Mouse (Mus musculus) adrenal gland, adult 2 months (tissue): ENCODE results near the gene Pfn1. TPM values are rescaled to one million over a fixed set of nuclear protein-coding genes. Genes with fewer than 3 reads are reported as not detected.

Experiments used
- DNase-seq: peaks from one replicate; pipeline ENCODE4 v3.0.0; 2021
- polyA plus RNA-seq: library from polyadenylated mRNA; depleted of rRNA; stranded (reverse); fragments of >200 nt; gene quantifications from 2 replicates; pipeline ENCODE4 v1.2.3, GENCODE M21; 2012
- total RNA-seq, 2 experiments: library from RNA; stranded (reverse); gene quantifications; 2 replicates each; pipeline ENCODE4 v1.2.3; 2021

The Pfn1 gene
- total and polyA plus RNA-seq, 3 experiments: 833 to 2,948 (median 893) TPM

DNA sequence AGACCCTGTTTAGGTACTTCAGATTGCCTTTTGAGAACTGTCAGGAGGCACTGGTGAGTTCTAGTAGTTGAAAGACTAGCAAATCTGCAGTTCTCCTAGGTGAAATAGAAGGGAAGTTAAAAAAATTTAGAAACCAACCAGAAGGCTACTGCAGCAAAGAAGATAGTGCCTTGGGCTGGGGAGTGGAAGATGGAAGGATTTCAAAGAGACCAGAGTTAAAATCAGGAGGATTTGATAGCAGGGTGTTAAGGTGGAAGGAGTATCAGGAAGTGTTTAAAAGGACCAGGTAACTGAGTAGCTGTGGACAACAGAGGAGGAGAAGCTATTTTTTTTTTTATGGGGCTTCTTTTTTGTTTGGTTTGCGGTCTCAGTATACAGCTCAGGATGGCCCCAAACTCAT is 16.7 kb downstream of the Pfn1 start:
- no peak for DNase-seq

DNA sequence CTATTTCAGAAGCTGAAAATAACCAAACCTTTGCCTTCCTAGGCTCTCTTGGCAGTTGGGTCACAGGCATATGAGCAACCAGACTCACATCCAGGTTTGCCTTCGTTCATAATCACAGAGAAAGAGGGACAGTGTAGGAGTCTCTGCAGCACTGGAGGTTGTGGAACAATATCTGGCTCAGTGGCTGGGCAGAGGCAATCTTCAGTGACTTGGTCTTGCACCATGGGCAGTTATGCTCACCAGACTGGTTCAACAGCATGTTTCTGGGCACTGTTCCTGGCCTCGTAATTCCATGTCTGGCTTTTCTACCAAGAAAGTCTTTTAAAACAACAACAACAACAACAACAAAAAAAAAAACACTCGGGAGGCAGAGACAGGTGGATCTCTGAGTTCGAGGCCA is 18.8 kb downstream of the Pfn1 start:
- no peak for DNase-seq

DNA sequence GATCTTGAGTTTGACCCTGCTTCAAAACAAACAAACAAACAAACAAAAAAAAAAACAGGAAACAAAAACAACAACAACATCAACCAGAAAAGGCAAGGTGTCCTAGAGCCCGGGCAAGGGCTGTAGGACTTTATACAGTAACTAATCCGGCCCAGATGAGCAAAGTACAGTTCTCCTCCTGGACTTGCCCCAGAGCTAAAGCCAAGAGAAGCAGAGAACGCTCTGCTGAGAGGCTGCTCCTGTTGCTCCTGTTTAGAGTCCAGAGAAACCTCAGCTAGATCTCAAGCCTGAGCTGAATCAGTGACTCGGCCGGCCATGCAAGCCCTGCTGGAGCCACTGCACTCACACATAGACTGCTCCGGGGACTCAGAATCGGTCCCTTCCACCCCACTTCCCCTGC is 24.3 kb downstream of the Pfn1 start:
- DNase-seq: no peak

DNA sequence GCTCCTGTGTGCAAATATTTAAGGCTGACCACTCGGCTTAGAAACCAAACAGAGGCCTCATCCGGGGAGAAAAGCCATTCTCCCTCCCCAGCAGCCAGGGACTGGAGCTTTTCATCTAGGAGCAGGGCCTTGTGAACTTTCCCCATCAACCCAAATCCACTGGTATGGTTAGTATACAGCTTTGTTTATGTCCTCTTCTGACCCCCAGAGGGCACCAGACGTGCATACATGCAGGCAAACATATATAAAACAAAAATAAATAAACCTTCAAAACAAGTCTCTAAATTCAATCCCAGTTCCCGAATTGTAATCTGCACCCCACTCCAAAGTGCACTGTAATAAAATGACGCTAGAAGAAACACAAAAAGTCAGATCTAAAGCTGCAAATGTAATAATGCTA is 24.9 kb downstream of the Pfn1 start:
- DNase-seq: no peak

DNA sequence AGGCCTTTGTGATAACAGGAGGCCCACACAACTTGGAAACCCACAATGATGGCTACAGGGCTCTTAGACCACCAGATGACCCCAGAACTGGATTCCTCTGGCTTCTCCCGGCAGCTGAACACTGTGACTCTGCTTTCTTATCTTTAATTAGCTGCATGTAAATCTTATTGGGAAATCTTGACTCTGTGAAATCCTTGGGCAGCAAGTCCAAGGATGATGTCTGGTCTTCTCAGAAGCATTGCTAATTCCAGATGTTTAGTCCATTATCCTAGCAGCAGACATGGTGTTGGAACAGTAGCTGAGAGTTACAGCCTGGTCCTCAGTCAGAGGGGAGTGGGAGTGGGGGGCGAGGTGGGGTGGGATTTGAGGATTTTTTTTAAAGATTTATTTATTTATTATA is 26.0 kb downstream of the Pfn1 start:
- DNase-seq: no peak

DNA sequence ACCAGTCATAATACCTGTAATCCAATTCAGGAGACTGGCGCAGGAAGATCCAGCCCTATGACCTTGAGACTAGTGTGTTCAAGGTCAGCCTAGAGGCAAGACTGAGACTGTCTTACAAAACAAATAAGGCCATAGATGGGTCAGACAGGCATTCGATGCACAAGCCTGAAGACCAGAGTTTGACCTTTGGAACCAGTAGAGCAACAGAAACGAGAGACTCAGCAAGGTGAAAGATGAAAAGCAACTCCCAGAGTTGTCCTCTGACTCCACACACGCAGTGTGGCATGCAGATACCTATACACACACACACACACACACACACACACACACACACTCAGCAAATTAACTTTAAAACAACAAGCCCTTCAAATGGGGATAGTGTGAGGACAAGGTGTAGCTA is 27.6 kb downstream of the Pfn1 start:
- no peak for DNase-seq

DNA sequence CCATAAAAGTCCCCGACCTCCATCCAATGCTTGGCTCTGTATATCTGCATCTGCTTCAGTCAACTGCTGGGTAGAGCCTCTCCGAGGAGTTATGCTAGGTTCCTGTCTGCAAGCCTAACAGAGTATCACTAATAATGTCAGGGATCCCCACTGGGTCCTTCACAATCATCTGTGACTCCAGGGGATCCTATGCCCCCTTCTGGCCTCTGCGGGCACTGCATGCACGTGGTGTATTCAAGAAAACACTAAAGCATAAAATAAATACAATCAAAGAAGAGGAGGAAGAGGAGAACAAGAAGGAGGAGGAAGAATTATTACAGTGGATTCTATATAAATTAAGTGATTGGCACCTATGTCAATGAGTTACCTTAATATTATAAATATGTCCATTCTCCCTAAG is 29.0 kb downstream of the Pfn1 start:
- no peak for DNase-seq

DNA sequence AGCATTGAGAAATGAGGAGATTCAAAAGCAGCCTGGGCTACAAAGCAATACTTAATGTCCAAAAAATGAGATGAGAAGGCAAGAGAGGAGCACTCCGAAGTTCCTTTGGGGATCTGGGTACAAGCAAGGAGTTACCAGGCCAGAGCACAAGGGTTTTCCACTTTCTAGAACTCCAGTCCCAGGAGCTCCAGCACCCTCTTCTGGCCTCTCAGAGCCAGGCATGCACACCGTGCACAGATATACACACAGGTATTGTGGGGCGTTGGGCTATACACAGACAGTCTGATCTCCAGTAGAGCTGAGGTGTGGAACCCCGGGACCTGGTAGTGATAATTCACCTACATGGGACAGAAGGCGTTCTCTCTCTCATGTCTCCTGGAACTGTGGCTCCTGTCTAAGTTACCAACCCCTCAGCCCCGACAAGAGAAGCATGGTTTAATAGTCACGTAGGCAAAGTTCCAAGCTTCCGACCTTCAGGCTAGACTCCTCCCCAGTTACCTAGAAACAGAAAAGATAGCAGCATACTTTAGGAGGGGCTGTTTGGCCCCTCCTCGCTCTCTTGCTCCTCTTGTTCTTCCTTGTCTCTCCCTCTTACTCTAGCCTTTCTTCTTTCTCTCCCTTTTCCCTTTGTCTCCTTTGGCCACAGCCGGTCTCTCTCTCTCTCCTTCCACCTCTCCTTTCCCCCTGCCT is 31.2 kb downstream of the Pfn1 start:
- DNase-seq: peak; percentile 51

DNA sequence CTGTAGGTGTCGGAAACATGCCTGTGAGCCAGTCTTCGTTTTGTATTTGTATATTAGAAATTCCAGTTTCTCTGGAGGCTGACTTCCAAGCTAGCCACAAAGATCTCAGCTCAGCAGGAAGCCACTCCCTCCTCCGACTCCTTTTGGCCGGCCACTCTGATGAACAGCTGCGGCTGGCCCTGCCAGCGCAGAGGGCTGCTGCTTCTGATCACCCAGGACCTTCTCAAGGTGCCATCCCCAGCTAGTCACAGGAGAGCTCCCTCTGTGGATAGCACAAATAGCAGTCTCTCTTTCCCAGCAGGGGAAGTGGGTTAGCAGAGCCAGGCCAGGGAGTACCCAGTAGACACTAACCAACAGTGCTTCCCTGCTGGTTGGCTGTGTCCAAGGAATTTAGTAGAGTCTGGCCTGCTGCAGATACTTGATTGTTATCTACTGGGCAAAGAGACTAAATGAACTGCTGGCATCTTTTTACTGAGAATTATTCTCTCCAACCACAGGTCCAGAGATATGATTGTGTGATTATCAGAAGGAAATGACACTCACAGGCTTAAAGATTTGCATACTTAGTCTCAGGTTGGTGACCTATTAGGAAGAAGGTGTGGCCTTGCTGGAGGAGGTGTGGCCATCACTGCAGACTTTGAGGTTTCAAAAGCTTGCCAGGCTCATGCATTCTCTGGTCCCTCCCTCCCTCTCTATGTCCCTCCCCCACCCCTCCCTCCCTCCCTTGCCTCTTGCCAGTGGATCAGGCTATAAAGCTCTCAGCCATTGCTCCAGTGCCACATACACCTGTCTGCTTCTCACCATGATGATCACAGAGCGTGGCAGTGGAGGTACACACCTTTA is 32.3 kb downstream of the Pfn1 start:
- no peak for DNase-seq

DNA sequence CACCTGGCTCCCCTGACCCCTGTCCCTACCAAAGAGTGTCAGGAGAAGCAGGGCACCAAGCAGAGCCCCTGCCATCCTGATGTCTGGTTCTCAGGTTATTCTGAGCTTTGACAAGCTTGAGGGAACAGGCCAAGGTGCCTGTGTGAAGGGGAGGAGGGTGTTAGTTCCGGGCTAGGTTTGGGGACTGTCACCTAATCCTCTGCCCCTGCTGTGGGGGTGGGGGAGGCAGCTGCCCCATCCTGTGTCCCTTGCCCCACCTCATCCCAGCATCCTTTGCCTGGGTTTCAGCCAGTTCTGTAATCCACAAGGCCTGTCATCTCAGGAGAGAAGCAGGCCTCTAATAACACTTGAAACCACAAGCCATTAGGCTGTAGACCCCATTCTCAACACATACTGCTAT is 35.3 kb downstream of the Pfn1 start, which contains the start of gene Chrne:
Gene Chrne (minus strand): TSS at position 116 of the 400 bp plus-strand sequence.
- no peak for DNase-seq

DNA sequence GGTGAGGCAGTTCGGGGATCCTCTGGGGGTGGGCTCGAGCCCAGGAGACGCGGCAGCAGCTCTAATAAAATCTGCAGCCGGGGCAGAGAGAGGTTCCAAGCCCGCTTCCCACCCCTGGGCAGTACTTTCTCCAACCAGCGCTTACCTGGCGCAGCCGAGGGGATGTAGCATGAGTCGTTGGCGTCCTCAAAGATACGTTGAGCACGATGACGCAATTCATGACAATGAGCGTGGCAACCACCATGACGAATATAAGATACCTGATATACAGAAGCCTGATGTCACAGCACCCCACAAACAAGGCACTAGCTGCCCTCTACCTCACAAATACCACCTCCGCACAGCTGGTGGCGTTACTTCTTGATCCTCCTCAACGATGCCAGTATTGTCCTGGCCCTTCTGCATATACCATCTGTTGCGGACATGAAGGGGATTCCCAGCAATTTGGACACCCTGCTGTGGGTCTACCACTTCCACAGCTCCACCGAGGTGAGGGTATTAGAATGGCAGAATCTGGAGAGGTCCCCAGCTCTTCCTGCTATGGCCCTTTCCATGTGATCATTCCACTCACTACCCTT is 38.8 kb downstream of the Pfn1 start, which contains the start of gene 4930544D05Rik:
Gene 4930544D05Rik (plus strand): TSS at position 333 of the 578 bp plus-strand sequence.
- no peak for DNase-seq

DNA sequence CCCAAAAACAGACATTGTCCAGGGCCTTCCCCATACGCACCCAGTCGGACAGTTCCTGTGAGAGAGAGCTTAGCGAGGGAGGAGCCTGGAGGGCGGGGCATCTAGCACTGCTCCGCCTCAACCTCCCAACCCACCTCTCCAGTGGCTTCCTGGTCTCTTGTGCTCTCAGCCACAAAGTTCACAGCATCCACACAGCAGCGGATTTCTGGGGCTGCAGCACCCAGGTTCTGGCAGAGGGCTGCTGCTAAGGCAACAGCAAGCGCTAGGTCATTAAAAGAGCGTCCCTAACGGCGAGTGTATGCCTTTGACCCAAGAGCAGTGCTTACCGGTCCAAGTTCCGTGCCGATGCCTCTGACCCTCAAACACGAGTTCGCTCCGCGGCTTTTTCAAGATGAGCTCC is 39.4 kb downstream of the Pfn1 start:
- peak; percentile 82 for DNase-seq

DNA sequence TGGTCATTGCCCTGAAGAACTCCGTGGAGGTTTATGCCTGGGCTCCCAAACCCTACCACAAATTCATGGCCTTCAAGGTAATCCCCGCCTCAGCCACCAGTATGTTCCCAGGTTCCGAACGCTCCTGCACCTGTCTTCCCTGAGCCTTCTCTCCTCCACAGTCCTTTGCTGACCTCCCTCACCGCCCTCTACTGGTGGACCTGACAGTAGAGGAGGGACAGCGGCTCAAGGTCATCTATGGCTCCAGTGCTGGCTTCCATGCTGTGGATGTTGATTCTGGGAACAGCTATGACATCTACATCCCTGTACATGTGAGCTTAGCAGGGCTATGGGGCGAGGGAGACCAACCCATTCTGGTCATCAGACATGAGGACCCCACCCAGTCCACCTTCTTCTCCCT is 41.9 kb downstream of the Pfn1 start:
- DNase-seq: no peak

DNA sequence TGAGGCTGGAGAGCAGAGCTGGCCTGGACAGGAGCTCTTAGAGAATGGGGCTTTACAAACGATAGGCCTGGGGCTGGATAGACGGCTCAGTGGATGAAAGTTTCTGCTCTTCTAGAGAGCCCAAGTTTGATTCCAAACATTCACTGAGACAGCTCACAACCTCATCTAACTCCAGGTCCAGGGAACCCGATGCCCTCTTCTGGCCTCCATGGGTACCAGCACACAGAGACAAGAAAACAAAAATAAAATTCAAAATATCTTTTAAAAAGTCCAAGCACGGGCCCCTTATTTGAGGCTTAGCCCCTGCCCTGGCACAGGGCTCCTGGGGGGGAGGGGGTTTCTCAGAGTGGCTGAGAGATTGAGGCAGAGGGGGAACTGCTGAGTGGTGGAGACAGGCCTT is 43.7 kb downstream of the Pfn1 start:
- no peak for DNase-seq

DNA sequence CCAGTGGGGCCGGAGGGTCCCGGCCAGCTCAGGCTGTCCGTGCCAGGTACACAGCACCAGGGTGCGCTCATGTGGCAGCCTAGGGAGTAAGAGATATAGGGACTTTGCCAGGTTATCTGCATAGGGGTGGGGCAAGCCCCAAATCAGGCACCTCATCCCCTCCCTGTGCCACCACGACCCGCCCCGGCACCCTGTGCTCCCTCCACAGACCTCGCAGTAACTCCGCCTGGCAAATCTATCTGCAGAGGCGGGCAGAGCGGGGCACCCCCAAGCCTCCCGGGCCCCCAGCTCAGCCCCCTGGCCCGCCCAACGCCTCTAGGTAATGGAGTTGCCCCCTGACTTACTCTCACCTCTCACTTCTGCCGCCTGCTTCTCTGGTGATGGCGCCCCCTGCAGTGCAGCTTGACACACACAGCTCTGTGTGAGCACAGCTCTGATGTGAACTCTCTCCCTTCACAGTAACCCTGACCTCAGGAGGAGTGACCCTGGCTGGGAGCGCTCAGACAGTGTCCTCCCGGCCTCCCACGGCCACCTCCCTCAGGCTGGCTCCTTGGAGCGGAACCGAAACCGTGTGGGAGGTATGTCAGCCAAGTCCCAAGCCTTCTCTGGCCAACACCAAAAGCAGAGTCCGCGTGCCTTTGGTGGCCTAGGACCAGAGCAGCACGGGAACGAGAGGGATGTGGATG is 45.9 kb downstream of the Pfn1 start:
- peak; percentile 30 for DNase-seq

DNA sequence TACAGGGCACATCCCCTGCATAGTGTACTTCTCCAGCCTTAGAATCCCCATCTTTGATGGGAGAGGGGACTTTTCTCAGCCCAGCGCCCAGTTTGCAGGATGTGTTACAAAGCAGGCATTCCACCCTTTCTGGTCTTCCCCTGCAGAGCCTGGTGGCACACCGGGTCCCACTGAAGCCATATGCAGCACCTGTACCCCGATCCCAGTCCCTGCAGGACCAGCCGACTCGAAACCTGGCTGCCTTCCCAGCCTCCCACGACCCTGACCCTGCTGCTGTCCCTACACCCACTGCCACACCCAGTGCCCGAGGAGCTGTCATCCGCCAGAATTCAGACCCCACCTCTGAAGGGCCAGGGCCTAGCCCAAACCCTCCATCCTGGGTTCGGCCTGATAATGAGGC is 46.8 kb downstream of the Pfn1 start:
- no peak for DNase-seq

DNA sequence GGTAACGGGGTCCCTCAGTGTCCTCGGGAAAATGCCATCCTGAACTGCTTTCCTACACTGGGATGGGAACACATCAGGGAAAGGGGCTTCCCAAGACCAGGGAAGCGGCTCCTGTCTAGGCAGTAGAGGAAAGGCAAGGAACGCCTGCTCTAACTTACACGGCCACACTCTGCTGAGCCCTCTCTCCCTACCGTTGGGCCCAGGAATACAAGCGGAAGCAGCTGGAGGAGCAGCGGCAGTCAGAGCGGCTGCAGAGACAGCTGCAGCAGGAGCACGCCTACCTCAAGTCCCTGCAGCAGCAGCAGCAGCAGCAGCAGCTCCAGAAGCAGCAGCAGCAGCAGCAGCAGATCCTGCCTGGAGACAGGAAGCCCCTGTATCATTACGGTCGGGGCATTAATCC is 47.7 kb downstream of the Pfn1 start:
- DNase-seq: no peak

DNA sequence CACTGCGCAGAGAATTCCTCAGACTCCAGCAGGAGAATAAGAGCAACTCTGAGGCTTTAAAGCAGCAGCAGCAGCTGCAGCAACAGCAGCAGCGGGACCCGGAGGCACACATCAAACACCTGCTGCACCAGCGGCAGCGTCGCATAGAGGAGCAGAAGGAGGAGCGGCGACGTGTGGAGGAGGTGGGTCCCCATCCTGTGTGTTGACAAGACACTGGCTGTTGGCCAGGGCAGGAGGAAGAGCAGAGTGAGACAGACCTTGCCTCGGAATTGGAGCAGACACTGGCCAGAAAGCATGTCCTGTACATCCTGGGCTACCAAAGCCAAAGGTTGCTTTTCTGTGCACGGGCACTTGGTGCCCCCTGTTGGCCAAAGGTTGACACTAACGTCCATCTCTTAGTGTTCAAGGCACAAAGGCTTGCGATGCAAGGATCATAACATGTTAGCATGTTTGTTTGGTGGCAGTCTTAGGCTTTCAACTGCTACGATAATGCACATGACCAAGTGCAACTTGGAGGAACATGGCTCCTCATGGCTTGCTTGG is 49.3 kb downstream of the Pfn1 start:
- peak; percentile 78 for DNase-seq
